Mouse (Mus musculus) cerebellum, adult 8-10 months (tissue): Measurements from ENCODE around the gene Mfsd6.
A peak's percentile ranks its signal among the peaks of the same experiment; 100 is the strongest.

ENCODE experiments used
- DNase-seq: peaks from one replicate; pipeline ENCODE4 v3.0.0; 2022

Gene Mfsd6

GRCm38 (mm10) chr1:52638101-52638500 is 89.2 kb downstream of the Mfsd6 start:
- DNase-seq, result no peak

GRCm38 (mm10) chr1:52635932-52636331 is 91.3 kb downstream of the Mfsd6 start:
- no peak for DNase-seq

DNA sequence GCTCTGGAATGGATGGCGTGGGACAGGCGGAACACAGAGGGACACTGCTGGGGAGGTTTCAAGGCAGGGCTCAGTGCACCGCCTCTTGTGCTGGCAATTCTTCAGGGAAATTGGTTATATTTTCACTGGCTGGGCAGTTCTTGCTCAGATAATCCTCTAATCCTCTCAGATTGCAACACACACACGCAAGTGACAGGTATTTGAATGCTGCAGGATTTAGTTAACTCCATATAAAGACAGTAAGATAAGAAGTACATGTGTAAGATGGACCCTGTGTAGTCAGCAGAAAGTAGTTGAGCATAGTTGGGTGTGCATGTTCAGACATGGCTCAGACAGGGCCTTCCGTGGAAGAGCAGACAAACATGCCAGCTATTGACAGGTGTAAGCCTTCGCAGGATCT is 93.0 kb downstream of the Mfsd6 start:
- DNase-seq, result no peak

- DNase-seq, result no peak
Measured at GRCm38 (mm10) chr1:52631570-52631969, 95.7 kb downstream of the Mfsd6 start.

GRCm38 (mm10) chr1:52630937-52631299 is 96.3 kb downstream of the Mfsd6 start:
- no peak for DNase-seq

GRCm38 (mm10) chr1:52630248-52630936 is 96.9 kb downstream of the Mfsd6 start, which contains the start of gene Nemp2:
Gene Nemp2, plus strand, starts transcription at chr1:52630703.
- peak; percentile 96 for DNase-seq

GRCm38 (mm10) chr1:52620442-52620841 is 106.8 kb downstream of the Mfsd6 start:
- no peak for DNase-seq

DNA sequence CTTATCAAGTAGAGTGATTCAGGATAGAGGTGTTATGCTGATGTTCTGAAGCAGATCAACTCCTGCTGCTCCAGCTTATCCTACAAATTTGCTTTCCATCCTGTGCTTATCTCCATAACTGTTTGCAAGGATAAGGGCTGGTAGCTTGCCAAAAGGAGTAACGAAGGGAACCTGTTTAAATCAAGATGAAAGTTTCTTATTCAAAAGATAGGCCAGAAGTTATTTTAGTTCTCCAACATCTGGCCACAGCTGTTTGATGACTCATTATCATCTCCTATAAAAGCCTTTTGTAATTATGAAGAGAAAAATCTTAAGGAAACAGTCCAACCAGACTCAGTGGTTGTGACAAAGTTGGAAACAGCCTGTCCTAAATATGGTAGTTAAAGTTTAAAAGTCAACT is 109.0 kb downstream of the Mfsd6 start:
- DNase-seq, result no peak

GRCm38 (mm10) chr1:52608486-52608885 is 118.8 kb downstream of the Mfsd6 start:
- DNase-seq, result no peak

DNA sequence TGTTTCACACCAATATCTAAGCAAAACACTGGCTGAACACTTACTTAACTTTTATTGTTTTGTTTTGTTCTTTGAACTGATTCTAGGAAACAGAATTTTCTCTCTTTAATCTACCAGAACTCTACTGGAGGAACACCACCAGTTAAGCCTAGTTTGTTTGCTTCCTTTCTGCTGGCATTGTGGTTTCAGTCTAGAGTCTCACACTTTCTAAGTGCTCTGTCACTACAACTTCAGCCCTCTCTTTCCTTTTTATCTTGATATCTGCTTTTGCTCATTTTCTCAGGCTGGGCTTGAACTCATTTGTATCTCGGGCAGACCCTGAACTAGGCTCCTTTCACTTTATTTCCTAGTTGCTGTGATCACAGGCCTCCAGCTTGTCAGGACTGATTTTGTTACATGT is 119.6 kb downstream of the Mfsd6 start:
- DNase-seq, result no peak
